Mouse (Mus musculus) retina, adult 2 months (tissue): ENCODE measurements around the gene T2.

Source experiments
- DNase-seq: peaks from one replicate; pipeline ENCODE4 v3.0.0-alpha.2; 2012; ENCODE audit warnings: low read depth, low spot score

The T2 gene

GRCm38 (mm10) chr17:8416865-8417264, 61.1 kb downstream of the T2 start:
- DNase-seq: no peak

- no peak for DNase-seq
Measured at GRCm38 (mm10) chr17:8420739-8421138, 64.9 kb downstream of the T2 start.

- DNase-seq: no peak
Measured at GRCm38 (mm10) chr17:8421517-8421916, 65.7 kb downstream of the T2 start.

- DNase-seq: no peak
Measured at GRCm38 (mm10) chr17:8423283-8423682, 67.5 kb downstream of the T2 start.

- DNase-seq: no peak
Measured at GRCm38 (mm10) chr17:8429436-8429835, 73.6 kb downstream of the T2 start.

- no peak for DNase-seq
Measured at GRCm38 (mm10) chr17:8429896-8430295, 74.1 kb downstream of the T2 start.

GRCm38 (mm10) chr17:8432179-8432800, 76.5 kb downstream of the T2 start:
- no peak for DNase-seq

GRCm38 (mm10) chr17:8433121-8433977, 77.6 kb downstream of the T2 start:
- no peak for DNase-seq

GRCm38 (mm10) chr17:8433978-8434960, 78.5 kb downstream of the T2 start, which contains the start of gene T:
Gene T (plus strand): TSS chr17:8434423.
- DNase-seq: no peak

GRCm38 (mm10) chr17:8436184-8436583, 80.4 kb downstream of the T2 start:
- DNase-seq: no peak

- DNase-seq: no peak
Measured at GRCm38 (mm10) chr17:8444062-8444461, 88.3 kb downstream of the T2 start.

- DNase-seq: no peak
Measured at GRCm38 (mm10) chr17:8447676-8448192, 91.9 kb downstream of the T2 start.

GRCm38 (mm10) chr17:8448324-8448723, 92.5 kb downstream of the T2 start:
- DNase-seq: no peak

- no peak for DNase-seq
Measured at GRCm38 (mm10) chr17:8455196-8455595, 99.4 kb downstream of the T2 start.

- no peak for DNase-seq
Measured at GRCm38 (mm10) chr17:8455601-8456000, 99.8 kb downstream of the T2 start.

- DNase-seq: no peak
Measured at GRCm38 (mm10) chr17:8456856-8457460, 101.2 kb downstream of the T2 start.

GRCm38 (mm10) chr17:8461568-8461967, 105.8 kb downstream of the T2 start:
- no peak for DNase-seq

GRCm38 (mm10) chr17:8463482-8464128, 107.8 kb downstream of the T2 start:
- peak; percentile 51 for DNase-seq

GRCm38 (mm10) chr17:8467771-8468170, 112.0 kb downstream of the T2 start:
- DNase-seq: no peak

GRCm38 (mm10) chr17:8468716-8469344, 113.0 kb downstream of the T2 start:
- peak; percentile 56 for DNase-seq
